Mouse (Mus musculus): ENCODE data around the gene Wnt4. TPM values are rescaled to one million over a fixed set of nuclear protein-coding genes. Genes with fewer than 3 reads are reported as not detected.

Wnt4 gene
- polyA plus RNA-seq, 1 experiment from 2014 or later: 1.5 TPM

GRCm38 (mm10) chr4:137282584-137283406 lies 5.5 kb downstream of the Wnt4 start:
- Histone ChIP-seq H3K36me3 (no peaks in the 10 kb centered on the region), H3K4me1 (replicated peaks) (peaks cover 30% of the 10 kb centered on the region), H3K9me3 (no peaks in the 10 kb centered on the region), H3K4me2 (no peak overlapping the region; the same call in 1 of the 2 replicates), H3K27me3 (peaks cover 69% of the 10 kb centered on the region), H3K27ac (no peak overlapping the region), H3K9ac (no peak overlapping the region), H3K4me3 (no peak overlapping the region)
- 10% methylated on average over 17 of the region's 17 CpGs for WGBS
- no peak for ATAC-seq (ENCODE audit: low FRiP score)

GRCm38 (mm10) chr4:137283407-137283732 lies 6.1 kb downstream of the Wnt4 start:
- Histone ChIP-seq H3K36me3 (no peaks in the 10 kb centered on the region), H3K9me3 (no peaks in the 10 kb centered on the region), H3K4me3 (no peak overlapping the region), H3K27ac (no peak overlapping the region), H3K4me2 (no peak overlapping the region), H3K27me3 (peaks cover 63% of the 10 kb centered on the region), H3K4me1 (replicated peaks) (peaks cover 24% of the 10 kb centered on the region), H3K9ac (no peak overlapping the region)
- no peak for ATAC-seq (ENCODE audit: low FRiP score)
- 15% methylated on average over 4 of the region's 4 CpGs for WGBS

GRCm38 (mm10) chr4:137285876-137286661 lies 8.8 kb downstream of the Wnt4 start:
- no peak overlapping the region for H3K4me2 ChIP-seq
- no peak overlapping the region for H3K27ac ChIP-seq
- no peak overlapping the region for H3K9ac ChIP-seq
- WGBS: 78% methylated on average over 15 of the region's 15 CpGs
- peaks cover 11% of the 10 kb centered on the region for H3K4me1 ChIP-seq (replicated peaks)
- H3K27me3 ChIP-seq: peaks cover 38% of the 10 kb centered on the region
- no peaks in the 10 kb centered on the region for H3K36me3 ChIP-seq
- ATAC-seq (ENCODE audit: low FRiP score): no peak
- H3K4me3 ChIP-seq: no peak overlapping the region
- H3K9me3 ChIP-seq: no peaks in the 10 kb centered on the region

- Histone ChIP-seq H3K4me3 (no peak overlapping the region), H3K4me1 (replicated peaks) (peaks cover 11% of the 10 kb centered on the region), H3K27ac (no peak overlapping the region), H3K27me3 (peaks cover 34% of the 10 kb centered on the region), H3K36me3 (no peaks in the 10 kb centered on the region), H3K9me3 (no peaks in the 10 kb centered on the region), H3K4me2 (no peak overlapping the region), H3K9ac (no peak overlapping the region)
- no peak for ATAC-seq (ENCODE audit: low FRiP score)
- 66% methylated on average over 8 of the region's 8 CpGs for WGBS
These were observed 9.3 kb downstream of the Wnt4 start for GRCm38 (mm10) chr4:137286662-137286953.

- no peak for ATAC-seq (ENCODE audit: low FRiP score)
- H3K9ac ChIP-seq: peak overlapping the region; percentile 19; the same call in 1 of the 2 replicates
- no peaks in the 10 kb centered on the region for H3K36me3 ChIP-seq
- peaks cover 11% of the 10 kb centered on the region for H3K4me1 ChIP-seq (replicated peaks)
- H3K27me3 ChIP-seq: peaks cover 28% of the 10 kb centered on the region
- H3K4me2 ChIP-seq: no peak overlapping the region
- H3K9me3 ChIP-seq: no peaks in the 10 kb centered on the region
- H3K4me3 ChIP-seq: no peak overlapping the region
- no peak overlapping the region for H3K27ac ChIP-seq
- 80% methylated on average over 13 of the region's 13 CpGs for WGBS
These were observed 9.9 kb downstream of the Wnt4 start for GRCm38 (mm10) chr4:137287206-137287605.

GRCm38 (mm10) chr4:137287818-137288217 lies 10.5 kb downstream of the Wnt4 start:
- Histone ChIP-seq H3K4me2 (no peak overlapping the region), H3K27ac (no peak overlapping the region), H3K36me3 (no peaks in the 10 kb centered on the region), H3K9ac (no peak overlapping the region), H3K9me3 (no peaks in the 10 kb centered on the region), H3K27me3 (peaks cover 22% of the 10 kb centered on the region), H3K4me3 (no peak overlapping the region), H3K4me1 (replicated peaks) (peaks cover 5% of the 10 kb centered on the region)
- no peak for ATAC-seq (ENCODE audit: low FRiP score)
- 4% methylated on average over 4 of the region's 4 CpGs for WGBS

- Histone ChIP-seq H3K9ac (no peak overlapping the region), H3K4me2 (no peak overlapping the region), H3K9me3 (no peaks in the 10 kb centered on the region), H3K4me1 (replicated peaks) (no peaks in the 10 kb centered on the region; the same call in 1 of the 2 replicates), H3K27ac (no peak overlapping the region), H3K4me3 (no peak overlapping the region), H3K27me3 (peaks cover 3% of the 10 kb centered on the region; the same call in 1 of the 2 replicates), H3K36me3 (no peaks in the 10 kb centered on the region)
- ATAC-seq (ENCODE audit: low FRiP score): no peak
- 94% methylated on average over 6 of the region's 6 CpGs for WGBS
These were observed 12.4 kb downstream of the Wnt4 start for GRCm38 (mm10) chr4:137289701-137290100.

GRCm38 (mm10) chr4:137290250-137290649 lies 13.0 kb downstream of the Wnt4 start:
- H3K36me3 ChIP-seq: no peaks in the 10 kb centered on the region
- no peak for ATAC-seq (ENCODE audit: low FRiP score)
- no peak overlapping the region for H3K4me2 ChIP-seq
- H3K27ac ChIP-seq: no peak overlapping the region
- H3K4me1 ChIP-seq (replicated peaks): no peaks in the 10 kb centered on the region; the same call in 1 of the 2 replicates
- WGBS: 89% methylated on average over 3 of the region's 3 CpGs
- H3K4me3 ChIP-seq: no peak overlapping the region
- H3K27me3 ChIP-seq: no peaks in the 10 kb centered on the region
- H3K9ac ChIP-seq: no peak overlapping the region
- no peaks in the 10 kb centered on the region for H3K9me3 ChIP-seq

GRCm38 (mm10) chr4:137292625-137293024 lies 15.3 kb downstream of the Wnt4 start:
- H3K4me3 ChIP-seq: no peak overlapping the region
- no peak for ATAC-seq (ENCODE audit: low FRiP score)
- no peak overlapping the region for H3K9ac ChIP-seq
- H3K27ac ChIP-seq: no peak overlapping the region
- H3K27me3 ChIP-seq: no peaks in the 10 kb centered on the region
- H3K4me2 ChIP-seq: no peak overlapping the region
- H3K4me1 ChIP-seq (replicated peaks): no peaks in the 10 kb centered on the region
- 87% methylated on average over 7 of the region's 7 CpGs for WGBS
- no peaks in the 10 kb centered on the region for H3K9me3 ChIP-seq
- peaks cover 4% of the 10 kb centered on the region for H3K36me3 ChIP-seq

GRCm38 (mm10) chr4:137294032-137294431 lies 16.7 kb downstream of the Wnt4 start:
- Histone ChIP-seq H3K9ac (no peak overlapping the region), H3K27ac (no peak overlapping the region), H3K4me2 (no peak overlapping the region), H3K9me3 (no peaks in the 10 kb centered on the region), H3K27me3 (no peaks in the 10 kb centered on the region), H3K4me3 (no peak overlapping the region), H3K4me1 (replicated peaks) (no peaks in the 10 kb centered on the region), H3K36me3 (peaks cover 4% of the 10 kb centered on the region)
- ATAC-seq (ENCODE audit: low FRiP score): no peak
- 81% methylated on average over 7 of the region's 7 CpGs for WGBS

GRCm38 (mm10) chr4:137294474-137294873 lies 17.2 kb downstream of the Wnt4 start:
- no peaks in the 10 kb centered on the region for H3K27me3 ChIP-seq
- WGBS: 70% methylated on average over 5 of the region's 5 CpGs
- no peak for ATAC-seq (ENCODE audit: low FRiP score)
- H3K9ac ChIP-seq: no peak overlapping the region
- H3K36me3 ChIP-seq: peaks cover 4% of the 10 kb centered on the region
- no peak overlapping the region for H3K4me2 ChIP-seq
- no peaks in the 10 kb centered on the region for H3K9me3 ChIP-seq
- no peaks in the 10 kb centered on the region for H3K4me1 ChIP-seq (replicated peaks)
- no peak overlapping the region for H3K27ac ChIP-seq
- H3K4me3 ChIP-seq: no peak overlapping the region

GRCm38 (mm10) chr4:137294951-137295350 lies 17.7 kb downstream of the Wnt4 start:
- no peak overlapping the region for H3K9ac ChIP-seq
- H3K4me3 ChIP-seq: no peak overlapping the region
- 89% methylated on average over 8 of the region's 8 CpGs for WGBS
- no peaks in the 10 kb centered on the region for H3K27me3 ChIP-seq
- no peak for ATAC-seq (ENCODE audit: low FRiP score)
- H3K36me3 ChIP-seq: peaks cover 4% of the 10 kb centered on the region
- no peak overlapping the region for H3K27ac ChIP-seq
- no peaks in the 10 kb centered on the region for H3K4me1 ChIP-seq (replicated peaks)
- H3K9me3 ChIP-seq: no peaks in the 10 kb centered on the region
- no peak overlapping the region for H3K4me2 ChIP-seq

GRCm38 (mm10) chr4:137297611-137298010 lies 20.3 kb downstream of the Wnt4 start:
- WGBS: 91% methylated on average over 4 of the region's 4 CpGs
- no peak overlapping the region for H3K27ac ChIP-seq
- no peak overlapping the region for H3K4me3 ChIP-seq
- H3K9me3 ChIP-seq: no peaks in the 10 kb centered on the region
- ATAC-seq (ENCODE audit: low FRiP score): no peak
- H3K4me1 ChIP-seq (replicated peaks): peaks cover 4% of the 10 kb centered on the region; the same call in 1 of the 2 replicates
- no peak overlapping the region for H3K4me2 ChIP-seq
- H3K36me3 ChIP-seq: peaks cover 4% of the 10 kb centered on the region
- H3K9ac ChIP-seq: no peak overlapping the region
- H3K27me3 ChIP-seq: no peaks in the 10 kb centered on the region
